Mouse (Mus musculus): ENCODE results near the gene Dpp7. TPM values are rescaled to one million over a fixed set of nuclear protein-coding genes. Genes with fewer than 3 reads are reported as not detected.

The Dpp7 gene
- polyA plus RNA-seq, 1 experiment: 5.0 TPM

- no peak for TF ChIP-seq GATA1 (IDR thresholded peaks at IDR 0.05; ENCODE audit: low read length)
These were observed 17.9 kb downstream of the Dpp7 start for GRCm38 (mm10) chr2:25338303-25338702.

DNA sequence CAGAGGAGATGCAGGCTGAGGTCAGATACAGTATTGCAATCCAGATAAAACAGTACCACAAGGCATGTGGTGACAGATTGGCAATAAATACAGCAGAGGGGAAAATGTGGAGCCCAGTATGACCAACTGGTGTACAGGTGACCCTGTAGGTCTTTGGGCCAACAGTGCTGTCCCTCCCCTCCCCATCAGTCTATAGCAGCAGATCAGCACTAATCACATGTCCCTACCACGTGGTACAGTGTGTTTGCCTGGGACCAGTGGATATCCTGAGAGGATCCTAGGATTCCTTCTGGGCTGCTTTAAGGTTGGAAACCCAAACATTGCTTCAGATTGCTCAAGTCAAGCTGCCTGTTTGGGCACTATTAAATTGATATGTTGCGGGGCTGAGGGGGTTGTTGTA is 22.6 kb downstream of the Dpp7 start:
- TF ChIP-seq GATA1 (IDR thresholded peaks at IDR 0.05; ENCODE audit: low read length): no peak

DNA sequence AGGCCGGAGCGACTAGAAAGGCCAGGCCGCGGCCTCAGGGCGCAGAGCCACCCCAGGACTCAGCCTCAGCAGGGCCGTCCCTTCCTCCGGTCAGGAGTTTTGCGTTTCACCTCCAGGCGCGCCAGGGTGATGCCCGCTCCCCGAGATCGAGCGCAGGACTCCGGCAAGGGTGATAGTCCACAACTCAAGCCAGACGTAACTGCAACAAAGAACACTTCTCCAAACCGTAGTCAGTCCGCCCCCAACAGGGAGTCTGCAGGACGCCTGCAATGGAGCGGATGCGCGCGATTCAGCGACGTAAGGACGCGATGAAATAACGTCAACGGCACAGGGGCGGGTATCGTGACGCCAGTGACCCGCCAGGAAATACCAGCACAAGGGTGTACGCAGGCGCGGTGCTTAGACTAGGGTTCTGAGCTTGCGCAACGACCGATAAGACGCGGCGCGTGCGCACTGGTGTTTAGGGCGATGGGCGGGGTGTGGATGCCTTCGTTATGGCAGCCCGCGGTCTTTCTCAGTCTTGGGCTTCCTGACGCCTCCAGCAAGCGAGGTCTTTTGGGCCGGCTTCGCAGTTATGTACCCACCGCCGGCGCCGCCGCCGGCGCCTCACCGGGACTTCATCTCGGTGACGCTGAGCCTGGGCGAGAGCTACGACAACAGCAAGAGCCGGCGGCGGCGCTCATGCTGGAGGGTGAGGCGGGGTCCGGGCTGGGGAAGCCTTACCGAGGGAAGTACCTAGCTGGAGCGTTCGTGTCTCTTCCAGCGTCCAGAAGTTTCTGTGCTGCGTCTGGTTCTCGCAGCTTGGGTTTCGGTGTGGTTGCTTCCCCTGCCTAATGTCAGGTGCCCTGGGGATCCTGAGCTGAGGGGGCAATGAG is 23.6 kb downstream of the Dpp7 start, which contains the start of gene Man1b1:
Gene Man1b1, plus strand, starts transcription at position 53 of the 875 bp plus-strand sequence.
- no peak for TF ChIP-seq GATA1 (IDR thresholded peaks at IDR 0.05; ENCODE audit: low read length)

DNA sequence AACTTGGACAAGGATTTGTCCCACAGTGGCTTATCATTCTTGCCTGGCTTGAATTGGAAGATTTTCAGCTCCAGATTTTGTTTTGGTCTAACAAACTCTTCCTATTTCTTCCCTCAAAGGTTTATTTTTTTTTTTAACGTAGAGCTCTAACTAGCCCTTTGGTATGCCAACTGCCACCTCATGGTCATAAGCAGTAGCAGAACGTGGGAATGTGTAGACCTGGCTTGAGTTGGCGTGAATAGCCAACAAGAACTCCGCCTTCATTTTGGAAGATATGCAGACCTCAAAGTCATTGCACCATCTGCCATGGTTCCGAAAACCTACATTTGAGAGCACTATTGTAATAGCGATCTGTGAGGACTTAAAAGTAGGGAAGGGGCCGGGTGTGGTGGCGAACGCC is 24.7 kb downstream of the Dpp7 start:
- no peak for TF ChIP-seq GATA1 (IDR thresholded peaks at IDR 0.05; ENCODE audit: low read length)

- TF ChIP-seq GATA1 (IDR thresholded peaks at IDR 0.05; ENCODE audit: low read length): no peak
These were observed 27.7 kb downstream of the Dpp7 start for GRCm38 (mm10) chr2:25328440-25328839.

DNA sequence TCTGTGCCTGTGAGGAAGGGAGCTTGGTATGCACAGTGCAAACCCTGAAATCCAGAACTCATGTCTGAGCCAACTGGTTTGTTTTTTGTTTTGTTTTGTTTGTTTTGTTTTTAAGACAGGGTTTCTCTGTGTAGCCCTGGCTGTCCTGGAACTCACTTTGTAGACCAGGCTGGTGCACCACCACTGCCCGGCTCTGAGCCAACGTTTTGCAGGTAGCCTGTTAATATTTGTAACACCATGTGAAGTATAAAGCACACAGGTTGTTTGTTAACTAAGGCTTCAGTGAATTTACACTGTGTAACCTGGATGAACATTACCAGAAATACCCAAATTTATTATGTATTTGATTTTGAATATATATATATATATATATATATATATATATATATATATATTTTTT is 30.1 kb downstream of the Dpp7 start:
- TF ChIP-seq GATA1 (IDR thresholded peaks at IDR 0.05; ENCODE audit: low read length): no peak

DNA sequence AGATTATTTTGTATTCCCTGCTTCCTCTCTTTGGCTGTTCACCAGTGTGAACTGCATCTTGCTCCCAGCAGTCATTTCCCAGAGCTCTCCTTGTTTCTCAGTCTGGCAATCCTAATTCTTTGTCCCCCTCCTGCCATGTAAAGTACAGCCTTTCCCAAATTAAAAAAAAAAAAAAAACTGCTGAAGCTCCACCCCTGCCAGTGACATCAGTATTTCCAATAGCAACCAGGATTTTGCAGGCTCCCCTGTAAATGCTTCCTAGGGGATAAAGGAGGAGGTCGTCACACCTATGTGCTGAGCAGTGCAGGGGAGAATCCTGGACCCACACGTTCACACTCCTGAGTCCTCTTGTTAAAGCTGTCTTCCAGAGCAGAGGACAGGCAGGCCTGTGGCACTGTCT is 36.1 kb downstream of the Dpp7 start:
- TF ChIP-seq GATA1 (IDR thresholded peaks at IDR 0.05; ENCODE audit: low read length): no peak

- TF ChIP-seq GATA1 (IDR thresholded peaks at IDR 0.05; ENCODE audit: low read length): no peak
These were observed 37.0 kb downstream of the Dpp7 start, which contains the start of gene Grin1 for GRCm38 (mm10) chr2:25318971-25319773. Gene Grin1 (minus strand): TSS chr2:25319187.

- TF ChIP-seq GATA1 (IDR thresholded peaks at IDR 0.05; ENCODE audit: low read length): no peak
These were observed 37.8 kb downstream of the Dpp7 start for GRCm38 (mm10) chr2:25318119-25318966.

DNA sequence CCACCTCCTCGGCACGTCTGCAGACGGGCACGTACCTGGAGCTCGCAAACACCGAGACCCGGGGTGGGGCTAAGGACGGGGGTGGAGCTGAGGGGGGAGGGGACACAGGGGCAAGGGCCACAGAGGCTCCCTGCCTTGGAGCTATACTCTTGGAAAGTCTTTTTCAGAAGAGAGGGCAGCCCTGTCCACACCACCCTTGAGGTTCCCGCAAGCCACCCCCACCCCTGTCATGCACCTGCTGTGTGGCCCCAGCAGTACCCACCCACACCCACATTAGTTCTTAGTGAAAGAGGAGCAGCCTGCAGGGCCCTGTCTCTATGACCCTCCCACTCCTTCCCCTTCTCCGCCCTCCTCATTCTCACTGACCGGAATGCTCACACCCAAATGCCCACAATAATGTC is 44.7 kb downstream of the Dpp7 start:
- no peak for TF ChIP-seq GATA1 (IDR thresholded peaks at IDR 0.05; ENCODE audit: low read length)

DNA sequence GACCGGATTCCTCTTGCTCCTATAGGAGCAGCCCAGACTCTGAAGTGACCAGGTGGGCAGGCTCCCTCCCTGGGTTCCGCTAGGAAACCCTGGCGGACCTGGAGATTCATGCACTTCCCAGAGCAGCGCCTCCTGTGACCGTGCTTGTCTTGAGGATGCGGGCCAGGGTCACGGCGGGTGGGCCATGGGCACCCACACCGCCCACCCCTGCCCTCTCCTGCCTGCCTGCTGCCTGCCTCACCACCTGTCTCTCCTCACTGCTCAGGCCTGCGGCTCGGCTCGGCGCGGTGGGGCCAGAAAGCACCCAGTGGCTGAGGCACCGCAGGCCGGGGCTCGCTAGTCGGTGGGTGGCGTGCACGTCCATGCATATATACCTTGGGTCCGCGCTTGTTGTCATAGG is 45.2 kb downstream of the Dpp7 start:
- TF ChIP-seq GATA1 (IDR thresholded peaks at IDR 0.05; ENCODE audit: low read length): no peak

DNA sequence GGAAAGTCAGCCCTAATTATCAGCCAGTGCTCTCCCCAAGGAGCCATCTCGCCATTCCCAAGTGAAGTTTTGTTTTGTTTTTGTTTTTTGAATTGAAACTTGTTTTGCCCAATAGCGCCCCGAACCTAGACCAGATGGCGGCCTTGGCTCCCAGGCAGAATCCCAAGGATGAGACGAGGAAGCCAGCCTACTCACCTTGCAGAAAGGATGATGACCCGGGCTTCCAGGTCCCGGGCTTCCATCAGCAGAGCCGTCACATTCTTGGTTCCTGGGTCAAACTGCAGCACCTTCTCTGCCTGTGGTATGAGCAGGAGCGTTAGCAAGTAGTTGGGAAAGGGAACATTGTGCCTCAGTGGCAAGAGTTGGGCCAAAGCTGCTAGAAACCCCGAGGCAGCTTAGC is 46.0 kb downstream of the Dpp7 start:
- TF ChIP-seq GATA1 (IDR thresholded peaks at IDR 0.05; ENCODE audit: low read length): no peak

DNA sequence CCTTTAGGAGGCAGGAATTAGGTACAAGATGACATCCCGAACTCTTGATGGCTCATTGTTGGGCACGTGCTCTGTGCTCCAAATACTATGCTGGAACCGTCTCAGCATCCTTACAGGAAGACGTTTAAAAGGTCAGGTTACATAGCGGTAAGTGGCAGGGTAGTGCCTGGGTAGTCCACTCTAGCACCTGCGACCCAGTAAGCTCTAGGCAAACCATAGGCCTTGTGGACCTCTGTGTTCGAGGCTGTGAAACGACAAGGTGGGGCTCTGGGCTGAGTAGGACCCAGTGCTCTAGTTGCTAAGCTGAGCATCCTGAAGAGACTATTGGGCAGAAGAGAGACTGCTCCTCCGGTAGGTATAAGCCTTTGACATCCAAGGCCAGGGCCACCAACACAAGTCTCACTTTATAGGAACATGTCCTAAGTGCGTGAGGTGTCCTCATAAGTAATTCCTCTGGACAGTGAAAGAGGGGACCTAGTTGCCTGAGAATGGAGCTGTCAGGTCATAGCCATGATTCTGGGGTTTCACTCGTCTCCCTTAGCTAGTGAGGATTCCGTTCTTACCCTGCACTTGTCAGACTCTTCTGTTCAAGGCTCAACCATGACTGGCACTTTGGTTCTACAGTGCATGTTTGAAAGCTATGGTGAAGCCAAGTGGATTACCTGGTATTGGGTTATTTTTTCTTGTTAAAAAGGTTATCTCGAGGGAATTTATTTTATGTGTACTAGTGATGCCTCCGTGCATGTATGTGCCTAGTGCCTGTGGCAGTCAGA is 50.4 kb downstream of the Dpp7 start:
- TF ChIP-seq GATA1 (IDR thresholded peaks at IDR 0.05; ENCODE audit: low read length): no peak

DNA sequence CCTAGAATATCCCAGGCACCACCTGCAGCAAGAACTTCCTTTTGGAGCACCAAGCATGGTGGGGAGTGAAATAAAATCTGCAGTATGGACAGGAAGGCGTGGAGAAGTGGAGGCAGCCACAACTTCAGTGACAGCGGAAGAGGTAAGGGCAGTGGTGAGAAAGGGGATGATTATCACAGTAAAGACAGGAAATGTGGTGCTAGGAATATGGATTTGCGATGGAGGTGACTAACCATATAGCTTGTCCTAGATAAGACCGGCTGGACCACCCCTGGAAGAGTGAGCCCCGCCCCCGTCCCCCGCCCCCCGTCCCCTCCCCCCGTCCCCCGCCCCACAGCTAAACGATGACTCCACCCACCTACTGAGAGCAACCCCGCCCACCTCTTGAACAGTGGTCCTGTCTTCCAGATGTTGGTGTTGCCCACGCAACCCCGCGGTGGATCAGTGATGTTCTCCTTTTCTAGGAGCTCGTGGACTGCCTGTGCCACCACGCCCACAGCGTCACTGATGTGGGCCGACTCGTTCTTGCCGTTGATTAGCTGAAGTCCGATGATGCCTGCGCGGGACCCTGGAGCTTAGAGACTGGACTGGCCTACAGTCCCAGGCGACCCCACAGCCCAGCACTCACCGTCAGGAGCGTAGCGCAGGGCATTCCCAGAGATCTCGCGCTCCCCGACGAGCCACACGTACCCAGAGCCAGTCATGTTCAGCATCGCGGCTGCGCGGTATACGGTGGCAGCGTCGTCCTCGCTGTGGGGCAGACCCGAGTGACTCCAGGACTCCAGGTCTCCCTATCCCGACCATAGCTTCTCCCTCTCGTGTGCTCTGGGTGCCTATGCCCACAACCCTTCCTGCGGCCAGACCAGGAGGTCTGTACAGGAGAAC is 51.3 kb downstream of the Dpp7 start:
- TF ChIP-seq GATA1 (IDR thresholded peaks at IDR 0.05; ENCODE audit: low read length): no peak
